Mouse (Mus musculus): ENCODE data around the gene Unc93a2. TPM values are rescaled to one million over a fixed set of nuclear protein-coding genes. Genes with fewer than 3 reads are reported as not detected.
"Not testable (repeated sequence)": the region's sequence is repeated elsewhere in the genome, so short reads cannot be mapped to it uniquely, and the experiment has no call there.

Unc93a2 gene
- total and polyA plus RNA-seq, 3 experiments: 0.08 to 0.50 TPM; not detected in 1

DNA sequence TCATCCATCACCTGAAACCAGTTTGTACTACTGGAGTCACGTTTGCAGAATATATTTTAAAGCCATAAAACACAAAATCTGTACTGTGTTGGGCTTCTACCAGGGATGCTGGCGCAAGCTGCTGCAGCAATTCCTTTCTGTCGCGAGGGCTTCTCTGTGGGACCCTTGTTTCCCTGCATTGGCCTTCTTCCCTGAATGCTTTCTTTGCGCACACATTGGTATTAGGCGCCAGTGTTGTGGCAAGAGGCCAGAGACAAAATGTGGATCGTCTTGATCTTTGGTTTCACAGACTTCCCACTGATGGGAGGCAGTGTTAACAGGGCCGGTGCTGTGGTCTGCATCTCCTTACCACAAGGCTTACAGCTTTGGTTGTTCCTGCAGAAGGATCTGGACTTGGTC lies 3.7 kb upstream of the Unc93a2 start:
- in situ Hi-C loops (cut with MboI; ENCODE audit: low pct_ligation_motif_present, low pct_unique_long_range_greater_than_20kb, low sequenced_read_pairs); H3K4me3 ChIP-seq (replicated peaks in 1 of 3; ENCODE audit: low read depth in 2 of 3, low read length in 2 of 3, poor library complexity in 1 of 3); H3K36me3 ChIP-seq (replicated peaks in 1 of 2; ENCODE audit: control insufficient read depth in 1 of 2, insufficient read depth in 1 of 2, low read length in 1 of 2); H3K79me2 ChIP-seq (replicated peaks; ENCODE audit: control insufficient read depth, extremely low read depth, insufficient read depth, poor library complexity, severe bottlenecking); dilution Hi-C loops (cut with MboI; ENCODE audit: extremely low pct_ligation_motif_present, extremely low pct_unique_long_range_greater_than_20kb, low sequenced_read_pairs); H3K9me3 ChIP-seq (replicated peaks; ENCODE audit: low read length); H3K27ac ChIP-seq (ENCODE audit: insufficient read depth, low read depth); H3K4me2 ChIP-seq (ENCODE audit: insufficient read depth, low read depth, poor library complexity, severe bottlenecking); H3K9ac ChIP-seq (ENCODE audit: insufficient read depth, low read depth); H3K27me3 ChIP-seq (replicated peaks); H3K4me1 ChIP-seq (ENCODE audit: control insufficient read depth in 1 of 2, insufficient read depth in 2 of 2); DNase-seq (ENCODE audit: extremely low read depth): not testable (repeated sequence)

DNA sequence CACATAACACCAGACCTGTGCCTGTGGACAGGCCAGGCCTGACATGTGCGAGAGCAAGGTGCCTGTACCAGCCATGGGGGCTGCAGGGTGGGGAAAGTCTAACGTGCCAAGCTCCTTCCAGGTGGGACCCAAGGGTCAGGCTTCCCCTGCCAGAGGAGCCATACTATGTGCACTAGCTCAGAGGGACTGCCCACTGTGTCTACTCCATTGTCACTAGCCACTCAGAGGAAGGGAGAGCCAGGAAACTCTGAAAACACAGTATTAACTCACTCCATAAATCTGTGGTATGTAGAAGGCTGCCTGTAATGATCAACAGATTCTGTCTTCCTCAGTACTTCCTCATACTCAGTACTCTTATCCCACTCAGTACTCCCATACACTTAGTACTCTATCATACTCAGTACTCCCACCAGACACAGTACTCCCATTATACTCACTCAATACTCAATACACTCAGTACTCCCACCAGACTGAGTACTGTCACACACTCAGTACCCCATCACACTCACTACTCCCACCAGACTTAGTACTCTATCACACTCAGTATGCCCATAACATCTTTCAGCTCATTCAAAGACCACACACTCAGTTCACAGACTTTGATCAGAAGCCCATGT lies 3.2 kb upstream of the Unc93a2 start:
- H3K9me3 ChIP-seq (replicated peaks; ENCODE audit: low read length); H3K9ac ChIP-seq (ENCODE audit: insufficient read depth, low read depth); DNase-seq (ENCODE audit: extremely low read depth); H3K27me3 ChIP-seq (replicated peaks); H3K36me3 ChIP-seq (replicated peaks in 1 of 2; ENCODE audit: control insufficient read depth in 1 of 2, insufficient read depth in 1 of 2, low read length in 1 of 2); H3K27ac ChIP-seq (ENCODE audit: insufficient read depth, low read depth); H3K4me1 ChIP-seq (ENCODE audit: control insufficient read depth in 1 of 2, insufficient read depth in 2 of 2); in situ Hi-C loops (cut with MboI; ENCODE audit: low pct_ligation_motif_present, low pct_unique_long_range_greater_than_20kb, low sequenced_read_pairs); H3K4me2 ChIP-seq (ENCODE audit: insufficient read depth, low read depth, poor library complexity, severe bottlenecking); H3K79me2 ChIP-seq (replicated peaks; ENCODE audit: control insufficient read depth, extremely low read depth, insufficient read depth, poor library complexity, severe bottlenecking); H3K4me3 ChIP-seq (replicated peaks in 1 of 3; ENCODE audit: low read depth in 2 of 3, low read length in 2 of 3, poor library complexity in 1 of 3); dilution Hi-C loops (cut with MboI; ENCODE audit: extremely low pct_ligation_motif_present, extremely low pct_unique_long_range_greater_than_20kb, low sequenced_read_pairs): not testable (repeated sequence)

- in situ Hi-C loops (cut with MboI; ENCODE audit: low pct_ligation_motif_present, low pct_unique_long_range_greater_than_20kb, low sequenced_read_pairs); DNase-seq (ENCODE audit: extremely low read depth); dilution Hi-C loops (cut with MboI; ENCODE audit: extremely low pct_ligation_motif_present, extremely low pct_unique_long_range_greater_than_20kb, low sequenced_read_pairs); H3K27ac ChIP-seq (ENCODE audit: insufficient read depth, low read depth); H3K79me2 ChIP-seq (replicated peaks; ENCODE audit: control insufficient read depth, extremely low read depth, insufficient read depth, poor library complexity, severe bottlenecking); H3K9me3 ChIP-seq (replicated peaks; ENCODE audit: low read length); H3K36me3 ChIP-seq (replicated peaks in 1 of 2; ENCODE audit: control insufficient read depth in 1 of 2, insufficient read depth in 1 of 2, low read length in 1 of 2); H3K27me3 ChIP-seq (replicated peaks); H3K4me2 ChIP-seq (ENCODE audit: insufficient read depth, low read depth, poor library complexity, severe bottlenecking); H3K9ac ChIP-seq (ENCODE audit: insufficient read depth, low read depth); H3K4me1 ChIP-seq (ENCODE audit: control insufficient read depth in 1 of 2, insufficient read depth in 2 of 2); H3K4me3 ChIP-seq (replicated peaks in 1 of 3; ENCODE audit: low read depth in 2 of 3, low read length in 2 of 3, poor library complexity in 1 of 3): not testable (repeated sequence)
These were observed 752 bp upstream of the Unc93a2 start for GRCm38 (mm10) chr17:7386016-7386415.

DNA sequence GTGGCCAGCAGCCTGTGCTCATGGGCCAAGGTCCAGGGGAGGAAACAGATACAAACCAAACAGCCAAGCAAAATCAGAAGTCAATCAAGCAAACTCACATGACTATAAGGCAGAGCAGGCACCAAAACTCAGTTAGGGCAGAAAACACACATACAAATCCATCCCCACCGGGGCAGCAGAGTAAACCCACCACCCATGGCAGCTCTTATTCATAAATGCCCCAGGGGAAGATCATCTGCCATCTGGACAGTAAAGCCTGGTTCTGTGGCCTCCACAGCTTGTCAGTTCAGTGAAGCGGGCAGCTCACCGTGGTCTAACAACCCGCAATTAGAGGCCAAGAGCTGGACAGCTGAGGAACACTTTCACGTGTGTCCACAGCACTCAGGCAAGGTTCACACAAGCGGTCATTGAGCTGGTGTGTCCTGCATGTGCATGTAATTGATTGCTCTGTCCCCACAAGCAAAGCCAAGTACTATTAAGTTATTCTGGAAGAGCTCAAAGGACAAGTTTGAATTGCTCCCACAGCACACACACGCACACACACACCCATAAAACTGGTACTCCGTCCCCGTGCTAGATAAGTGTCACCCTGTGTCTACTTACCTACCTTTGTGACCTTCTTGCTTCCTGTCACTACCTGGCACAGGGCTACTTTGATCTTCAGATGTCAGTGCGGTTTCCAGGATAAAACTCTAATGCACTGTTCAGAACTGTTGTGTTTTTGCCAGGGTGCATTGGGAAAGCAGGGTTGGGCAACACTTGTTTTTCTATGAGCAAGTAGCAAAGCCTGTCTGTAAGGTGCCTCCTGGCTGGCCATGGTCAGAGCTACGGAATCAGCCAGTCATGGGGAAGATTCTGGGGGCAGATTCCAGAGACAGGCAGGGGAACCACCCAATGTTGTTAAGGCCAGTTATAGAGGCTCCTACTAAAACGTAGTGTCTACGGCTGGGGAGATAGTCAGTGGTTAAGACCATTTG lies 1.8 kb downstream of the Unc93a2 start:
- H3K4me1 ChIP-seq (ENCODE audit: control insufficient read depth in 1 of 2, insufficient read depth in 2 of 2); H3K36me3 ChIP-seq (replicated peaks in 1 of 2; ENCODE audit: control insufficient read depth in 1 of 2, insufficient read depth in 1 of 2, low read length in 1 of 2); H3K79me2 ChIP-seq (replicated peaks; ENCODE audit: control insufficient read depth, extremely low read depth, insufficient read depth, poor library complexity, severe bottlenecking); H3K4me3 ChIP-seq (replicated peaks in 1 of 3; ENCODE audit: low read depth in 2 of 3, low read length in 2 of 3, poor library complexity in 1 of 3); in situ Hi-C loops (cut with MboI; ENCODE audit: low pct_ligation_motif_present, low pct_unique_long_range_greater_than_20kb, low sequenced_read_pairs); H3K9ac ChIP-seq (ENCODE audit: insufficient read depth, low read depth); DNase-seq (ENCODE audit: extremely low read depth); H3K27ac ChIP-seq (ENCODE audit: insufficient read depth, low read depth); H3K9me3 ChIP-seq (replicated peaks; ENCODE audit: low read length); H3K4me2 ChIP-seq (ENCODE audit: insufficient read depth, low read depth, poor library complexity, severe bottlenecking); H3K27me3 ChIP-seq (replicated peaks); dilution Hi-C loops (cut with MboI; ENCODE audit: extremely low pct_ligation_motif_present, extremely low pct_unique_long_range_greater_than_20kb, low sequenced_read_pairs): not testable (repeated sequence)

- H3K27ac ChIP-seq (ENCODE audit: insufficient read depth, low read depth); H3K9ac ChIP-seq (ENCODE audit: insufficient read depth, low read depth); dilution Hi-C loops (cut with MboI; ENCODE audit: extremely low pct_ligation_motif_present, extremely low pct_unique_long_range_greater_than_20kb, low sequenced_read_pairs); H3K4me2 ChIP-seq (ENCODE audit: insufficient read depth, low read depth, poor library complexity, severe bottlenecking); H3K79me2 ChIP-seq (replicated peaks; ENCODE audit: control insufficient read depth, extremely low read depth, insufficient read depth, poor library complexity, severe bottlenecking); H3K4me3 ChIP-seq (replicated peaks in 1 of 3; ENCODE audit: low read depth in 2 of 3, low read length in 2 of 3, poor library complexity in 1 of 3); H3K4me1 ChIP-seq (ENCODE audit: control insufficient read depth in 1 of 2, insufficient read depth in 2 of 2); DNase-seq (ENCODE audit: extremely low read depth); H3K36me3 ChIP-seq (replicated peaks in 1 of 2; ENCODE audit: control insufficient read depth in 1 of 2, insufficient read depth in 1 of 2, low read length in 1 of 2); H3K27me3 ChIP-seq (replicated peaks); H3K9me3 ChIP-seq (replicated peaks; ENCODE audit: low read length); in situ Hi-C loops (cut with MboI; ENCODE audit: low pct_ligation_motif_present, low pct_unique_long_range_greater_than_20kb, low sequenced_read_pairs): not testable (repeated sequence)
These were observed 2.6 kb downstream of the Unc93a2 start for GRCm38 (mm10) chr17:7382711-7383110.

- H3K4me3 ChIP-seq (replicated peaks in 1 of 3; ENCODE audit: low read depth in 2 of 3, low read length in 2 of 3, poor library complexity in 1 of 3); dilution Hi-C loops (cut with MboI; ENCODE audit: extremely low pct_ligation_motif_present, extremely low pct_unique_long_range_greater_than_20kb, low sequenced_read_pairs); H3K9me3 ChIP-seq (replicated peaks; ENCODE audit: low read length); in situ Hi-C loops (cut with MboI; ENCODE audit: low pct_ligation_motif_present, low pct_unique_long_range_greater_than_20kb, low sequenced_read_pairs); H3K27ac ChIP-seq (ENCODE audit: insufficient read depth, low read depth); H3K36me3 ChIP-seq (replicated peaks in 1 of 2; ENCODE audit: control insufficient read depth in 1 of 2, insufficient read depth in 1 of 2, low read length in 1 of 2); DNase-seq (ENCODE audit: extremely low read depth); H3K4me2 ChIP-seq (ENCODE audit: insufficient read depth, low read depth, poor library complexity, severe bottlenecking); H3K27me3 ChIP-seq (replicated peaks); H3K79me2 ChIP-seq (replicated peaks; ENCODE audit: control insufficient read depth, extremely low read depth, insufficient read depth, poor library complexity, severe bottlenecking); H3K4me1 ChIP-seq (ENCODE audit: control insufficient read depth in 1 of 2, insufficient read depth in 2 of 2); H3K9ac ChIP-seq (ENCODE audit: insufficient read depth, low read depth): not testable (repeated sequence)
These were observed 7.4 kb downstream of the Unc93a2 start for GRCm38 (mm10) chr17:7377907-7378306.

Measured in CH12.LX (cell line).